ENCODE assay signal across 14 mouse cellular contexts in the genomic region with DNA sequence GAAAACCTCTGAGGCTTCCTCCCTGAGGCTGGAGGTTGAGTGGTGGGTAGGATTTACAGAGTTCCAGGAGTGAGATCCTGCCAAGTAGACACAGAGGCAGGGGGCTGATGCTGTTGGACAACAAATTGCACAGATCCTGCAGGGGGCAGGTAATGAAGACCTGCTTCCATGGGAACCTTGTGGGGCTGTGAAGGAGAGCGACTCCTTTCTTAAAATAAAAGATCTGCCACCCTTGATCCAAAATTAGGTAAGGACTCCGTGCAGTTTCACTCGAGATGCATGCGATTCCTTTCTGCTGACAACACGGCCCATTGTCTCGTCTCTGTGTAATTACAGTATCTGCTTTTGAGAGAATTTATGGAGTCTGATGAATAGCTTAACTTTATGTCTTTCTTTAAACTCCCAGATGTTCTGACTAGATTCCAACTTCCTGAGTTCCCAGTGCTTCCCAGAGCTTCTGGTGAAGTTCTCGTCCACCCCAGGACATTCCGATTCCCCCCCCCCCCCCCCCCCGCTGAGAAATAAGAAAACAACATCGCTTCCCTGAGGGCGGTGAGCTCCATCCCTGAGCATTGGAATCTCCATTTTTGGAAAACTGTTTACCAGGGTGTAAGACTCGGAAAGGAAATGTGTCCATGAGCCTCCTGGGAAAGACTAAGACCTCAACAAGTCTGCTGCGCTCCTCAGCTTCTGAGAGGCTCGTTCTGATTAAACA. TPM values are rescaled to one million over a fixed set of nuclear protein-coding genes. Genes with fewer than 3 reads are reported as not detected.
DNase-seq lines count a peak whose midpoint lies in the region; ATAC-seq and TF ChIP-seq lines count a peak whose summit lies in the region.
"Had no signal": no experiment of that assay in that cellular context is flagged by ENCODE, and none has a peak within 500 bp of the region (broad histone marks: within the 10 kb centered on the region; RNA-seq: fewer than 3 reads in every experiment).

No protein-coding gene starts in this region.

- 0 out of 2 replicates have a peak, but pooled peaks have one; percentile 18 for TF ChIP-seq EP300 in heart, postnatal 0 days (IDR thresholded peaks at IDR 0.05; ENCODE audit: low read depth)

- H3K9me3 ChIP-seq in megakaryocyte, embryonic 14.5 days: peaks cover 14% of the 10 kb centered on the region
- 0 out of 2 replicates have a peak, but pooled peaks cover 4% of the 10 kb centered on the region for H3K9me3 ChIP-seq in heart, postnatal 0 days (replicated peaks; ENCODE audit: control insufficient read depth, low read length)
- no peaks in the 10 kb centered on the region for H3K9me3 ChIP-seq in stomach, embryonic 15.5 days
- H3K9me3 ChIP-seq: hindbrain, embryonic 10.5 days had no signal

- peak overlapping the region; percentile 74 for H3K27ac ChIP-seq in heart, postnatal 0 days (ENCODE audit: low read depth)
- H3K27ac ChIP-seq in stomach, embryonic 15.5 days: peak overlapping the region; percentile 50
- H3K27ac ChIP-seq: hindbrain, embryonic 10.5 days had no signal

- peaks cover 46% of the 10 kb centered on the region for H3K4me1 ChIP-seq in megakaryocyte, embryonic 14.5 days
- peaks cover 14% of the 10 kb centered on the region; the same call in 1 of the 2 replicates for H3K4me1 ChIP-seq in heart, postnatal 0 days (ENCODE audit: control insufficient read depth, insufficient read depth)
- peaks cover 10% of the 10 kb centered on the region for H3K4me1 ChIP-seq in stomach, embryonic 15.5 days

- H3K4me3 ChIP-seq in megakaryocyte, embryonic 14.5 days (replicated peaks): peak overlapping the region; percentile 76
- H3K4me3 ChIP-seq in heart, postnatal 0 days (ENCODE audit: low read depth, low read length): peak overlapping the region; percentile 19; the same call in 1 of the 2 replicates
- H3K4me3 ChIP-seq in stomach, embryonic 15.5 days (replicated peaks): no peak overlapping the region
- H3K4me3 ChIP-seq: hindbrain, embryonic 10.5 days had no signal

- H3K27me3 ChIP-seq in megakaryocyte, embryonic 14.5 days (replicated peaks): peaks cover 5% of the 10 kb centered on the region
- H3K27me3 ChIP-seq in heart, postnatal 0 days (ENCODE audit: control insufficient read depth, insufficient read depth, low read length): no peaks in the 10 kb centered on the region
- H3K27me3 ChIP-seq in stomach, embryonic 15.5 days (replicated peaks): no peaks in the 10 kb centered on the region

- intact Hi-C loops in heart, postnatal 25 days (cut with DNase I): no loop called here

- no peak for TF ChIP-seq CTCF in heart, postnatal 0 days (IDR thresholded peaks at IDR 0.05; ENCODE audit: low read depth)

- H3K9ac ChIP-seq in heart, postnatal 0 days (replicated peaks; ENCODE audit: low read depth, low read length): peak overlapping the region; percentile 34
- no peak overlapping the region for H3K9ac ChIP-seq in stomach, embryonic 15.5 days
- H3K9ac ChIP-seq: liver, postnatal 0 days had no signal

- DNase-seq in heart, adult 18-20 months: peak; percentile 45 to 52
- DNase-seq in heart, postnatal 25 days (ENCODE audit: low spot score): no peak
- no peak for DNase-seq in heart, postnatal 0 days (ENCODE audit: low spot score)
- no peak for DNase-seq in layer of hippocampus, adult 9-11 months
- DNase-seq: adrenal gland, adult 8-10 months; embryo, embryonic 11 days; kidney, postnatal 25 days; liver, postnatal 0 days; thymus, postnatal 36 days had no signal

- H3K36me3 ChIP-seq in megakaryocyte, embryonic 14.5 days (replicated peaks; ENCODE audit: low read length): peaks cover 5% of the 10 kb centered on the region
- H3K36me3 ChIP-seq in heart, postnatal 0 days (replicated peaks; ENCODE audit: control insufficient read depth, insufficient read depth, low read length): no peaks in the 10 kb centered on the region
- H3K36me3 ChIP-seq in stomach, embryonic 15.5 days: no peaks in the 10 kb centered on the region
- H3K36me3 ChIP-seq: hindbrain, embryonic 10.5 days had no signal

- ATAC-seq in megakaryocyte, adult 5-6 weeks (ENCODE audit: poor library complexity, severe bottlenecking): no peak
- ATAC-seq in heart, postnatal 0 days (ENCODE audit: insufficient read depth, low read depth): no peak; the same call in 1 of the 2 replicates
- no peak for ATAC-seq in stomach, embryonic 15.5 days (ENCODE audit: insufficient read depth, low FRiP score, low read depth)
- no peak for ATAC-seq in erythroid progenitor cell, adult 5-6 weeks (replicated peaks; ENCODE audit: low FRiP score, poor library complexity, severe bottlenecking)
- ATAC-seq: liver, postnatal 0 days had no signal

- peak overlapping the region; percentile 52 for H3K4me2 ChIP-seq in heart, postnatal 0 days (ENCODE audit: low read depth, low read length)
- peak overlapping the region; percentile 21 for H3K4me2 ChIP-seq in stomach, embryonic 15.5 days

- 16% methylated on average over 13 of the region's 14 CpGs for WGBS in heart, postnatal 0 days
- 25% methylated on average over 13 of the region's 14 CpGs for WGBS in stomach, embryonic 15.5 days

RNA-seq across cellular contexts. Expression of gene Plekhg3, which starts 52.2 kb away (rescaled TPM):
- total RNA-seq in heart, adult 18-20 months (2021): 10 to 100 TPM; 10.6 to 11.4 TPM
- total RNA-seq in heart, postnatal 25 days (2021): 10 to 100 TPM; 13.5 to 16.6 TPM
- polyA plus RNA-seq in megakaryocyte, embryonic 14.5 days (2012; ENCODE audit: insufficient read depth, low replicate concordance): 2.2 and 4.4 TPM in 2 replicates
- 40.4 and 44.3 TPM in 2 replicates for total RNA-seq in megakaryocyte, adult 5-6 weeks (2015)
- 46.6 and 50.5 TPM in 2 replicates for total RNA-seq in megakaryocyte, adult 5-6 weeks (2017)
- 17.7 and 21.7 TPM in 2 replicates for total RNA-seq in heart, postnatal 0 days (2014; rRNA removed; ENCODE audit: low replicate concordance)
- polyA plus RNA-seq in heart, postnatal 0 days (2015; fragmentation: Nextera tagmentation; extraction: Ambion mirVana): 3.7 TPM in 2 replicates
- 11.5 and 13.9 TPM in 2 replicates for polyA plus RNA-seq in stomach, embryonic 15.5 days (2015; fragmentation: Nextera tagmentation; extraction: Ambion mirVana)
- total RNA-seq in erythroid progenitor cell, adult 5-6 weeks (2015; ENCODE audit: low replicate concordance): 1.8 and 4.6 TPM in 2 replicates
- total RNA-seq in erythroid progenitor cell, adult 5-6 weeks (2017; ENCODE audit: low replicate concordance): 2.4 and 3.4 TPM in 2 replicates

Comparison
In these comparisons a context has a peak if more than half of its experiments do, and no peak if none do; other contexts are left out.
1. DNase-seq: peak in heart, adult 18-20 months (2 of 2); none in heart, postnatal 25 days (single experiment), heart, postnatal 0 days (single experiment) and layer of hippocampus, adult 9-11 months (single experiment).